Mouse (Mus musculus): Measurements from ENCODE around the gene Ceacam10. TPM values are rescaled to one million over a fixed set of nuclear protein-coding genes. Genes with fewer than 3 reads are reported as not detected.

Ceacam10 gene
- polyA plus RNA-seq, 1 experiment from 2014 or later: not detected

DNA sequence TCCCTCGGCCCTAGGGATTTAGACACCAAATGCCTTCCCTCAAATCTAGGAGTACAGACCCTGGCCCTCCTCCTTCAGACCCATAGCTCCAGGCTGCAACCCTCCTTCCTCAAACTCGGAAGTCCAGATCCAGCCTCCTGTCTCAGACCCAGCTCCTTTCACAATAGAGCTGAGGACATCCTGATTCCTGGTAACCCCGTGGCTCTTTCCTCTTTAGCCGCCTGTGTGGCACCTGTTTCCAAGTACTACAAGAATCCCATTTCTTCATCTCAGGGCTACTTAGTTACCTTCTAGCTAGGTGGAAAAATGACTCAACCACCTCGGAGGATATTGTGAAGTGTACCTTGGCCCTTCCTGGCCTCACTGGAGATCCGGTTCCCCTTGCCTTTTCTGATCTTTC, 15.8 kb upstream of the Ceacam10 start:
- Histone ChIP-seq H3K4me3 (ENCODE audit: low read depth, low read length) (no peak overlapping the region), H3K9me3 (ENCODE audit: low read depth, low read length) (no peaks in the 10 kb centered on the region), H3K9ac (no peak overlapping the region), H3K27me3 (ENCODE audit: insufficient read depth, low read length) (no peaks in the 10 kb centered on the region), H3K4me2 (no peak overlapping the region), H3K27ac (ENCODE audit: low read depth) (no peak overlapping the region), H3K36me3 (ENCODE audit: insufficient read depth) (no peaks in the 10 kb centered on the region), H3K4me1 (ENCODE audit: insufficient read depth) (no peaks in the 10 kb centered on the region)
- DNase-seq: no peak
- no peak for ATAC-seq (ENCODE audit: insufficient read depth)
- TF ChIP-seq CTCF (IDR thresholded peaks at IDR 0.05; ENCODE audit: low read depth): no peak
- 64% methylated on average over 6 of the region's 6 CpGs for WGBS

- 78% methylated on average over 8 of the region's 8 CpGs for WGBS
- Histone ChIP-seq H3K4me2 (no peak overlapping the region), H3K9ac (no peak overlapping the region), H3K27me3 (ENCODE audit: insufficient read depth, low read length) (no peaks in the 10 kb centered on the region), H3K4me1 (ENCODE audit: insufficient read depth) (no peaks in the 10 kb centered on the region), H3K9me3 (ENCODE audit: low read depth, low read length) (no peaks in the 10 kb centered on the region), H3K27ac (ENCODE audit: low read depth) (no peak overlapping the region), H3K4me3 (ENCODE audit: low read depth, low read length) (no peak overlapping the region), H3K36me3 (ENCODE audit: insufficient read depth) (no peaks in the 10 kb centered on the region)
- ATAC-seq (ENCODE audit: insufficient read depth): no peak
- no peak for DNase-seq
- TF ChIP-seq CTCF (IDR thresholded peaks at IDR 0.05; ENCODE audit: low read depth): no peak
Measured at GRCm38 (mm10) chr7:24762574-24762973, 14.4 kb upstream of the Ceacam10 start.

- Histone ChIP-seq H3K4me2 (no peak overlapping the region), H3K9ac (no peak overlapping the region), H3K27ac (ENCODE audit: low read depth) (no peak overlapping the region), H3K36me3 (ENCODE audit: insufficient read depth) (no peaks in the 10 kb centered on the region), H3K4me3 (ENCODE audit: low read depth, low read length) (no peak overlapping the region), H3K9me3 (ENCODE audit: low read depth, low read length) (no peaks in the 10 kb centered on the region), H3K27me3 (ENCODE audit: insufficient read depth, low read length) (no peaks in the 10 kb centered on the region), H3K4me1 (ENCODE audit: insufficient read depth) (no peaks in the 10 kb centered on the region)
- ATAC-seq (ENCODE audit: insufficient read depth): no peak
- no peak for DNase-seq
- TF ChIP-seq CTCF (IDR thresholded peaks at IDR 0.05; ENCODE audit: low read depth): no peak
Measured at GRCm38 (mm10) chr7:24771361-24771760, 5.6 kb upstream of the Ceacam10 start.

- no peaks in the 10 kb centered on the region for H3K36me3 ChIP-seq (ENCODE audit: insufficient read depth)
- H3K4me2 ChIP-seq: no peak overlapping the region
- H3K4me1 ChIP-seq (ENCODE audit: insufficient read depth): no peaks in the 10 kb centered on the region
- H3K27ac ChIP-seq (ENCODE audit: low read depth): no peak overlapping the region
- no peaks in the 10 kb centered on the region for H3K27me3 ChIP-seq (ENCODE audit: insufficient read depth, low read length)
- no peak overlapping the region for H3K4me3 ChIP-seq (ENCODE audit: low read depth, low read length)
- TF ChIP-seq CTCF (IDR thresholded peaks at IDR 0.05; ENCODE audit: low read depth): no peak
- 31% methylated on average over 3 of the region's 3 CpGs for WGBS
- no peak overlapping the region for H3K9ac ChIP-seq
- H3K9me3 ChIP-seq (ENCODE audit: low read depth, low read length): no peaks in the 10 kb centered on the region
- ATAC-seq (ENCODE audit: insufficient read depth) (no peak), DNase-seq (no peak)
Measured at GRCm38 (mm10) chr7:24773942-24774535, 3.0 kb upstream of the Ceacam10 start.

DNA sequence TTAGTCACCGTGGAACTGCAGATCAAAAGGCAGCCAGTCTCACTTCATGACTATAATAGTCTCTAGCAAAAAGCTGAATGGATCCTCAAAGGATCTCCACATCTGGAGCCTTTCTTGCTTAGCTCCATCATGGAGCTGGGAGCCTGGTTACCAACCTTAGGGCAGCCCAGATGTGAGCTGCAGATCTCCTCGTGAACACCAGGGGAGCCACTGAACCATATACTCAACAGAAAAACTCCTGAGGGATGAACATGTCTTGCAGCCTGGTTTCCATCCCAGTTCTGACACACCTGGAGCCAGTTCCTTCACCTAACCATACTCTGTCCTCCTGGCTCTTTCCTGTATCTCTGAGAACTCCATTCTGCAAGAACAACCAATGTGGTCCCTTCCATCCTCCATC, 861 bp upstream of the Ceacam10 start:
- no peaks in the 10 kb centered on the region for H3K36me3 ChIP-seq (ENCODE audit: insufficient read depth)
- no peak for TF ChIP-seq CTCF (IDR thresholded peaks at IDR 0.05; ENCODE audit: low read depth)
- no peaks in the 10 kb centered on the region for H3K9me3 ChIP-seq (ENCODE audit: low read depth, low read length)
- H3K27me3 ChIP-seq (ENCODE audit: insufficient read depth, low read length): no peaks in the 10 kb centered on the region
- WGBS: 74% methylated on average over 2 of the region's 2 CpGs
- no peak overlapping the region for H3K27ac ChIP-seq (ENCODE audit: low read depth)
- H3K9ac ChIP-seq: no peak overlapping the region
- H3K4me1 ChIP-seq (ENCODE audit: insufficient read depth): no peaks in the 10 kb centered on the region
- no peak for DNase-seq
- no peak overlapping the region for H3K4me3 ChIP-seq (ENCODE audit: low read depth, low read length)
- no peak for ATAC-seq (ENCODE audit: insufficient read depth)
- no peak overlapping the region for H3K4me2 ChIP-seq

DNA sequence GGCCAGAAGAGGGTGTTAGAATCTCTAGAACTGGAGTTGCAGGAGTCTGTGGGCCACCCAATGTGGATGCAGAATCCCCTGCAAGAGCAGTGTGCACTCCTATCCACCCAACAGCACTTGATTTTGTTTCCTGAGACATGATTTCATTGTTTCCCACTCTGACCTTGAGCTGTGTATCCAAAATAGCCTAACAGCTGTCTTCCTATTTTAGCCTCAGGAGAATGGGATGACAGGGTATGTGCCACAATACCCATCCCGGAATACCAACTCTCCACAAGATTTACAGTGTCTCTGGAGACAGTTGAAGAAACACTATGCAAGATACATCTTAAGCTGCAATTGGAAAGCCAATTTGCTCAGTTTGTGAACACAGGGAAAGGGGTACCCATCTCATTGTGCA, 20.9 kb downstream of the Ceacam10 start:
- TF ChIP-seq CTCF (IDR thresholded peaks at IDR 0.05; ENCODE audit: low read depth): no peak
- Histone ChIP-seq H3K36me3 (ENCODE audit: insufficient read depth) (no peaks in the 10 kb centered on the region), H3K27me3 (ENCODE audit: insufficient read depth, low read length) (no peaks in the 10 kb centered on the region), H3K4me3 (ENCODE audit: low read depth, low read length) (no peak overlapping the region), H3K27ac (ENCODE audit: low read depth) (no peak overlapping the region), H3K9ac (no peak overlapping the region), H3K9me3 (ENCODE audit: low read depth, low read length) (no peaks in the 10 kb centered on the region; the same call in 1 of the 2 replicates), H3K4me2 (no peak overlapping the region), H3K4me1 (ENCODE audit: insufficient read depth) (no peaks in the 10 kb centered on the region)
- DNase-seq (no peak), ATAC-seq (ENCODE audit: insufficient read depth) (no peak)
- 83% methylated on average over 1 of the region's 1 CpGs for whole genome bisulfite sequencing

DNA sequence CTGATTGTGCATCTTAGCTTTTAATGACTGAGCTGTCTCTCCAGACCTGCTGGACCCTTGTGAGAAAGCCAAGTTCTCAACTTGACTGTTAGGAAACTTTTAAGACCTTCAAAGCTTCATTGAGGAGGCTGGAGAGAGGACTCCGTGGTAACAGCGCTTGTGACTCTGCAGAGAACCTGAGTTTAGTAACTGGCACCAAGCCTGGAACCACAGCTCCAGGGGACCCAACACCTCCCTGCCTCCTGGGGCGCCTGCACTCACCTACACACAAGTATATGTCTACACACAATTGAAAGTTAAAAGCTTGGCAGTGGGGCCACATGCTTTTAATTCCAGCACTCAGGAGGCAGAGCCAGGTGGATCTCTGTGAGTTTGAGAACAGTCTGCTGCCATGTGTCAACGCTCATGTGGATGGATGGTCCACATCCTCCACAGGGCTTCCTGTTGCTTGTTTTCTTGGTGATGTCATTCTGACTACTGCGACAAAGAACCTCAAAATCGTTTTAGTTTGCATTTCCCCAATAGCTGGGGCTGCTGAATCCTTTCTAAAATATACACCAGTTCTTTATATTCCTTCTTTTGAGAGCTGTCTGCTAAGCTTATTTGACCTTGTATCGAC, 25.3 kb downstream of the Ceacam10 start:
- Histone ChIP-seq H3K27me3 (ENCODE audit: insufficient read depth, low read length) (no peaks in the 10 kb centered on the region), H3K27ac (ENCODE audit: low read depth) (no peak overlapping the region), H3K36me3 (ENCODE audit: insufficient read depth) (no peaks in the 10 kb centered on the region), H3K4me3 (ENCODE audit: low read depth, low read length) (no peak overlapping the region), H3K4me2 (no peak overlapping the region), H3K9ac (no peak overlapping the region), H3K4me1 (ENCODE audit: insufficient read depth) (no peaks in the 10 kb centered on the region), H3K9me3 (ENCODE audit: low read depth, low read length) (no peaks in the 10 kb centered on the region)
- 57% methylated on average over 7 of the region's 7 CpGs for WGBS
- TF ChIP-seq CTCF (IDR thresholded peaks at IDR 0.05; ENCODE audit: low read depth): no peak
- no peak for ATAC-seq (ENCODE audit: insufficient read depth)
- no peak for DNase-seq
